Mouse (Mus musculus) embryonic facial prominence, embryonic 12.5 days (tissue): ENCODE data around the gene Snx33. TPM values are rescaled to one million over a fixed set of nuclear protein-coding genes. Genes with fewer than 3 reads are reported as not detected.

Experiments
- ATAC-seq: fragments of 200-750 bp; cut with Nextera tagmentation; 2 replicates; pipeline ENCODE4 v1.8.0; 2017; ENCODE audit not compliant: insufficient number of reproducible peaks, insufficient read depth, low FRiP score, low TSS enrichment
- H3K27ac ChIP-seq: fragments of 300-500 bp; sonication (generic); 2 replicates; pipeline ENCODE4 v1.5.1; 2016; ENCODE audit warnings: mild to moderate bottlenecking
- H3K27me3 ChIP-seq: fragments of 300-500 bp; sonication (generic); 2 replicates; pipeline ENCODE4 v1.6.1; 2016; ENCODE audit warnings: mild to moderate bottlenecking, moderate library complexity
- H3K36me3 ChIP-seq: fragments of 300-500 bp; sonication (generic); 2 replicates; pipeline ENCODE4 v1.6.1; 2016; ENCODE audit warnings: mild to moderate bottlenecking
- H3K4me1 ChIP-seq: fragments of 300-500 bp; sonication (generic); 2 replicates; pipeline ENCODE4 v1.6.1; 2016
- H3K4me2 ChIP-seq: fragments of 300-500 bp; sonication (generic); replicated peaks from 2 replicates; pipeline ENCODE4 v1.6.1; 2016; ENCODE audit warnings: mild to moderate bottlenecking, moderate library complexity
- H3K4me3 ChIP-seq: fragments of 300-500 bp; sonication (generic); 2 replicates; pipeline ENCODE4 v1.5.1; 2016; ENCODE audit warnings: mild to moderate bottlenecking
- H3K9ac ChIP-seq: fragments of 300-500 bp; sonication (generic); 2 replicates; pipeline ENCODE4 v1.6.1; 2016; ENCODE audit warnings: mild to moderate bottlenecking, moderate library complexity
- H3K9me3 ChIP-seq: fragments of 300-500 bp; sonication (generic); 2 replicates; pipeline ENCODE4 v1.6.1; 2016; ENCODE audit warnings: mild to moderate bottlenecking, moderate library complexity
- WGBS: fragments of 180-500 bp; shearing (Covaris S2); methylation state at CpG from one replicate; pipeline ENCODE4 v1.1.7; 2016; 5-methylcytosine and 5-hydroxymethylcytosine counted together
- polyA plus RNA-seq: library from polyadenylated mRNA; unstranded; fragments of >200 nt; fragmentation: Nextera tagmentation; extraction: Ambion mirVana; gene quantifications from 2 replicates; pipeline ENCODE4 v1.2.1, GENCODE M21; 2016

The Snx33 gene
- polyA plus RNA-seq, 1 experiment from 2014 or later: 14.4 TPM

DNA sequence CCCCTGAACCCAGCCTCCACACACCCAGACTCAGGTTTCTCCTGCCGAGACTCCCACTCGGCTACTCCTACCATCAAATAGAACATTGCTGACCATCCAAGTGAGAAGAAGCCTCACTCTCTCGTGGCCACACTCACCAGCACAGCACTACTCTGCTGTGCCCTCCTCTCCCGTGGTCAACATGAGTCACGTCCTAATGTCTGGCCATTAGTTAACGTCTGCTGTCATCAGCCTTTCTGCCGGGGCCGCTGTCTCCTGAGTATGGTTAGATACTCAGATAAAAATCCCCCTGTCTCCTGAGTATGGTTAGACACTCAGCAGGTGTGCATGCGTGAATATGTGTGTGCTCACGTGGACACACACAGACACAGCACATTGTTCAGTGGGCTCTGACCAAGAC is 57.4 kb downstream of the Snx33 start:
- Histone ChIP-seq H3K9me3 (no peaks in the 10 kb centered on the region), H3K9ac (no peak overlapping the region), H3K4me1 (peaks cover 37% of the 10 kb centered on the region), H3K27me3 (peaks cover 2% of the 10 kb centered on the region; the same call in 1 of the 2 replicates), H3K36me3 (no peaks in the 10 kb centered on the region), H3K4me2 (no peak overlapping the region), H3K4me3 (no peak overlapping the region), H3K27ac (no peak overlapping the region)
- WGBS: 66% methylated on average over 10 of the region's 10 CpGs
- no peak for ATAC-seq

DNA sequence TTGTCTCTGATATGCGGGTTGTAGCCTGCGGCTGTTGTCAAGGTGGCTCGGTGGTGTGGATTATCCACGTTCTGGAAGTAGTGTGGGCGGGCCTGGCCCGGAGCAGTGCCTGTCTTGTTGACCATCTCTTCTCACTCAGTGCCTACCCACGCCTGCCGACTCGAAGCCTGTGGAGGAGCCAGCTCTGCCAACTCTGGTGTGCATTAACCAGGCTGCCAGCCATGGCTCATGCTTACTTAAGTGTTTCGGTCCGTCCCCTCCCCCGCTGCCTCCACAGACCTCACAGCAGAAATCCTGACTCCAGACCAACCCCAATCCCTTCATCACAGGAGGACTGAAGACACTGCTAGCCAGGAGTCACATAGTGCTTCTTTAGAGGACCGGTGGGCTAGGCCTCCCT is 58.6 kb downstream of the Snx33 start:
- H3K4me1 ChIP-seq: peaks cover 48% of the 10 kb centered on the region
- no peaks in the 10 kb centered on the region for H3K9me3 ChIP-seq
- ATAC-seq: no peak
- peaks cover 5% of the 10 kb centered on the region; the same call in 1 of the 2 replicates for H3K27me3 ChIP-seq
- no peak overlapping the region for H3K9ac ChIP-seq
- no peak overlapping the region for H3K4me3 ChIP-seq
- no peaks in the 10 kb centered on the region for H3K36me3 ChIP-seq
- no peak overlapping the region for H3K4me2 ChIP-seq
- WGBS: 74% methylated on average over 13 of the region's 13 CpGs
- H3K27ac ChIP-seq: no peak overlapping the region

DNA sequence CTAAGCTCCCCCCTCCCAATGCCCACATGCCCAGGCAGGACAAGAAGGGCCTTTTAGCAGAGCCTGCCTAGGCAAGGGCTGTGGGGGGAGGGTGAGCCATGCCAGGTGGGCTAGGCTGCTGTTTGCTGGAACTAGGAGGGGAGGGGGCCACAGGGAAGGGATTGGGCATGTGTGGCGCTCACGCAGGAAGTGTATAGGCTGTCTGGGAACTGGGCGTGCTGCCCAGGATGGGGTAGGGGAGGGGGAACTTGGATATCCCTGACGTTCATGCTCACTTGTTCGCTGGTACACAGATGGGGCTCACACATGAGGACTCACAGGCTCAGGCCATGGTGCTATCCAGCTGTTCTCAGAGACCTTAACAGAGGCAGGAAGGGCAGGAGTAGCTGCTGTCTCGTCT is 59.9 kb downstream of the Snx33 start:
- Histone ChIP-seq H3K9ac (no peak overlapping the region), H3K36me3 (no peaks in the 10 kb centered on the region), H3K4me3 (no peak overlapping the region), H3K27me3 (peaks cover 5% of the 10 kb centered on the region; the same call in 1 of the 2 replicates), H3K27ac (peak overlapping the region; percentile 72), H3K4me2 (0 out of 2 replicates have a peak overlapping the region, but pooled peaks have one; percentile 19), H3K4me1 (peaks cover 57% of the 10 kb centered on the region), H3K9me3 (no peaks in the 10 kb centered on the region)
- WGBS: 32% methylated on average over 6 of the region's 6 CpGs
- peak; percentile 86 for ATAC-seq

Other genes with a start within 250 kb of the Snx33 start
- 6.8 TPM in 2 replicates for gene Lingo1, start 131.9 kb downstream of the Snx33 start, polyA plus RNA-seq
- 0.40 and 0.56 TPM in 2 replicates for gene Odf3l1, start 63.7 kb downstream of the Snx33 start, polyA plus RNA-seq
- gene Cspg4, start 63.3 kb downstream of the Snx33 start, polyA plus RNA-seq: 9.1 and 10.8 TPM in 2 replicates
- 74.3 and 76.9 TPM in 2 replicates for gene Imp3, start 9.1 kb upstream of the Snx33 start, polyA plus RNA-seq
- gene Snupn, start 22.5 kb upstream of the Snx33 start, polyA plus RNA-seq: 27.3 and 29.1 TPM in 2 replicates
- 42.5 and 43.4 TPM in 2 replicates for gene Ptpn9, start 66.6 kb upstream of the Snx33 start, polyA plus RNA-seq
- 41.7 and 48.2 TPM in 2 replicates for gene Sin3a, start 143.7 kb upstream of the Snx33 start, polyA plus RNA-seq
- gene Man2c1, start 202.3 kb upstream of the Snx33 start, polyA plus RNA-seq: 70.2 and 88.8 TPM in 2 replicates
- gene Neil1, start 219.9 kb upstream of the Snx33 start, polyA plus RNA-seq: 8.4 and 9.7 TPM in 2 replicates
- 94.0 and 100 TPM in 2 replicates for gene Commd4, start 230.0 kb upstream of the Snx33 start, polyA plus RNA-seq